27 mouse cellular contexts compared by ENCODE assay signal in genomic region chr7:46132229-46132628, GRCm38 (mm10). TPM values are rescaled to one million over a fixed set of nuclear protein-coding genes. Genes with fewer than 3 reads are reported as not detected.
DNase-seq lines count a peak whose midpoint lies in the region; ATAC-seq lines count a peak whose summit lies in the region.
"Had no signal": no experiment of that assay in that cellular context is flagged by ENCODE, and none has a peak within 500 bp of the region (broad histone marks: within the 10 kb centered on the region; RNA-seq: fewer than 3 reads in every experiment).

No protein-coding gene starts in this region.

- DNase-seq in hindbrain, embryonic 10.5 days (ENCODE audit: low spot score): no peak
- DNase-seq in midbrain, embryonic 10.5 days (ENCODE audit: low spot score): no peak
- DNase-seq in midbrain, embryonic 11.5 days (ENCODE audit: low spot score, missing footprints): no peak
- DNase-seq in ovary, adult 18-20 months (ENCODE audit: low spot score): no peak
- DNase-seq: adrenal gland, postnatal 14 days; gastrocnemius, postnatal 25 days; heart, adult 11 months; kidney, adult 2 months; kidney, postnatal 36 days; liver; lung, adult 2 months; lung, postnatal 10 days; thymus, adult 2 months; thymus, postnatal 36 days had no signal

- H3K36me3 ChIP-seq in forebrain, embryonic 13.5 days (ENCODE audit: poor library complexity, severe bottlenecking): no peaks in the 10 kb centered on the region
- H3K36me3 ChIP-seq in forebrain, embryonic 12.5 days (replicated peaks): no peaks in the 10 kb centered on the region
- no peaks in the 10 kb centered on the region for H3K36me3 ChIP-seq in hindbrain, embryonic 12.5 days
- no peaks in the 10 kb centered on the region for H3K36me3 ChIP-seq in hindbrain, embryonic 10.5 days
- H3K36me3 ChIP-seq in midbrain, embryonic 10.5 days: no peaks in the 10 kb centered on the region
- H3K36me3 ChIP-seq in midbrain, embryonic 11.5 days (ENCODE audit: control insufficient read depth, insufficient read depth, low read length): no peaks in the 10 kb centered on the region
- H3K36me3 ChIP-seq: embryonic facial prominence, embryonic 13.5 days; heart, embryonic 10.5 days; heart, embryonic 15.5 days; intestine, embryonic 15.5 days; midbrain, embryonic 15.5 days; neural tube, embryonic 12.5 days had no signal

- no peak overlapping the region for H3K9ac ChIP-seq in forebrain, embryonic 13.5 days
- no peak overlapping the region for H3K9ac ChIP-seq in forebrain, embryonic 12.5 days
- no peak overlapping the region for H3K9ac ChIP-seq in hindbrain, embryonic 12.5 days
- H3K9ac ChIP-seq in midbrain, embryonic 11.5 days (ENCODE audit: low read length): no peak overlapping the region
- H3K9ac ChIP-seq: embryonic facial prominence, embryonic 13.5 days; heart, embryonic 15.5 days; intestine, embryonic 15.5 days; liver, embryonic 14.5 days; midbrain, embryonic 15.5 days; neural tube, embryonic 12.5 days had no signal

- no peaks in the 10 kb centered on the region for H3K9me3 ChIP-seq in forebrain, embryonic 13.5 days (replicated peaks)
- H3K9me3 ChIP-seq in forebrain, embryonic 12.5 days: no peaks in the 10 kb centered on the region
- H3K9me3 ChIP-seq in hindbrain, embryonic 12.5 days (replicated peaks): no peaks in the 10 kb centered on the region
- no peaks in the 10 kb centered on the region for H3K9me3 ChIP-seq in hindbrain, embryonic 10.5 days
- H3K9me3 ChIP-seq in midbrain, embryonic 10.5 days (replicated peaks): no peaks in the 10 kb centered on the region
- no peaks in the 10 kb centered on the region for H3K9me3 ChIP-seq in midbrain, embryonic 11.5 days (ENCODE audit: control insufficient read depth, low read length)
- H3K9me3 ChIP-seq: embryonic facial prominence, embryonic 13.5 days; heart, embryonic 10.5 days; heart, embryonic 15.5 days; intestine, embryonic 15.5 days; midbrain, embryonic 15.5 days; neural tube, embryonic 12.5 days had no signal

- 92% methylated on average over 12 of the region's 12 CpGs for WGBS in forebrain, embryonic 13.5 days
- WGBS in forebrain, embryonic 12.5 days: 92% methylated on average over 12 of the region's 12 CpGs
- WGBS in hindbrain, embryonic 12.5 days: 87% methylated on average over 12 of the region's 12 CpGs
- WGBS in hindbrain, embryonic 10.5 days: 88% methylated on average over 12 of the region's 12 CpGs
- 92% methylated on average over 12 of the region's 12 CpGs for WGBS in midbrain, embryonic 10.5 days
- 89% methylated on average over 12 of the region's 12 CpGs for WGBS in midbrain, embryonic 11.5 days

- ATAC-seq in forebrain, embryonic 13.5 days: no peak
- no peak for ATAC-seq in forebrain, embryonic 12.5 days (ENCODE audit: low FRiP score)
- ATAC-seq in hindbrain, embryonic 12.5 days (ENCODE audit: low FRiP score): no peak
- ATAC-seq in midbrain, embryonic 11.5 days (ENCODE audit: low FRiP score): no peak
- ATAC-seq: hindbrain, postnatal 0 days; intestine, embryonic 15.5 days; midbrain, embryonic 15.5 days had no signal

- peak overlapping the region; percentile 10; the same call in 1 of the 2 replicates for H3K27ac ChIP-seq in forebrain, embryonic 13.5 days
- no peak overlapping the region for H3K27ac ChIP-seq in forebrain, embryonic 12.5 days
- H3K27ac ChIP-seq in hindbrain, embryonic 12.5 days: peak overlapping the region; percentile 48; the same call in 1 of the 2 replicates
- no peak overlapping the region for H3K27ac ChIP-seq in hindbrain, embryonic 10.5 days
- peak overlapping the region; percentile 33; the same call in 1 of the 2 replicates for H3K27ac ChIP-seq in midbrain, embryonic 10.5 days (replicated peaks)
- H3K27ac ChIP-seq in midbrain, embryonic 11.5 days (ENCODE audit: low read depth, low read length): no peak overlapping the region
- H3K27ac ChIP-seq: embryonic facial prominence, embryonic 13.5 days; heart, embryonic 10.5 days; heart, embryonic 15.5 days; hindbrain, postnatal 0 days; intestine, embryonic 15.5 days; liver, embryonic 14.5 days; macrophage; midbrain, embryonic 15.5 days; neural tube, embryonic 12.5 days had no signal

- H3K4me2 ChIP-seq in forebrain, embryonic 13.5 days: no peak overlapping the region
- H3K4me2 ChIP-seq in forebrain, embryonic 12.5 days: no peak overlapping the region
- H3K4me2 ChIP-seq in hindbrain, embryonic 12.5 days (replicated peaks): no peak overlapping the region
- no peak overlapping the region for H3K4me2 ChIP-seq in midbrain, embryonic 11.5 days
- H3K4me2 ChIP-seq: embryonic facial prominence, embryonic 13.5 days; heart, embryonic 15.5 days; intestine, embryonic 15.5 days; midbrain, embryonic 15.5 days; neural tube, embryonic 12.5 days had no signal

- H3K27me3 ChIP-seq in forebrain, embryonic 13.5 days: no peaks in the 10 kb centered on the region
- 0 out of 2 replicates have a peak, but pooled peaks cover 8% of the 10 kb centered on the region for H3K27me3 ChIP-seq in forebrain, embryonic 12.5 days
- H3K27me3 ChIP-seq in hindbrain, embryonic 12.5 days: peaks cover 15% of the 10 kb centered on the region
- peaks cover 13% of the 10 kb centered on the region; the same call in 1 of the 2 replicates for H3K27me3 ChIP-seq in hindbrain, embryonic 10.5 days (ENCODE audit: insufficient read depth, poor library complexity, severe bottlenecking)
- H3K27me3 ChIP-seq in midbrain, embryonic 10.5 days (ENCODE audit: low read depth, poor library complexity, severe bottlenecking): peaks cover 30% of the 10 kb centered on the region
- H3K27me3 ChIP-seq in midbrain, embryonic 11.5 days (ENCODE audit: control insufficient read depth, insufficient read depth, low read length): no peaks in the 10 kb centered on the region; the same call in 1 of the 2 replicates
- H3K27me3 ChIP-seq: intestine, embryonic 15.5 days; midbrain, embryonic 15.5 days; neural tube, embryonic 12.5 days had no signal

- no peak overlapping the region for H3K4me3 ChIP-seq in forebrain, embryonic 13.5 days
- H3K4me3 ChIP-seq in forebrain, embryonic 12.5 days (replicated peaks): no peak overlapping the region
- H3K4me3 ChIP-seq in hindbrain, embryonic 12.5 days: no peak overlapping the region
- H3K4me3 ChIP-seq in hindbrain, embryonic 10.5 days: no peak overlapping the region
- no peak overlapping the region for H3K4me3 ChIP-seq in midbrain, embryonic 10.5 days
- no peak overlapping the region for H3K4me3 ChIP-seq in midbrain, embryonic 11.5 days (ENCODE audit: low read depth, low read length)
- H3K4me3 ChIP-seq: embryonic facial prominence, embryonic 13.5 days; heart, embryonic 10.5 days; heart, embryonic 15.5 days; intestine, embryonic 15.5 days; midbrain, embryonic 15.5 days; neural tube, embryonic 12.5 days had no signal

- H3K4me1 ChIP-seq in forebrain, embryonic 13.5 days: peaks cover 44% of the 10 kb centered on the region
- peaks cover 44% of the 10 kb centered on the region for H3K4me1 ChIP-seq in forebrain, embryonic 12.5 days
- peaks cover 31% of the 10 kb centered on the region for H3K4me1 ChIP-seq in hindbrain, embryonic 12.5 days
- peaks cover 60% of the 10 kb centered on the region for H3K4me1 ChIP-seq in hindbrain, embryonic 10.5 days (replicated peaks)
- H3K4me1 ChIP-seq in midbrain, embryonic 10.5 days: peaks cover 30% of the 10 kb centered on the region
- H3K4me1 ChIP-seq in midbrain, embryonic 11.5 days (ENCODE audit: control insufficient read depth, insufficient read depth, low read length): peaks cover 2% of the 10 kb centered on the region; the same call in 1 of the 2 replicates

RNA-seq across cellular contexts. Expression of gene Kcnj11, which starts 31.7 kb away (rescaled TPM):
- polyA plus RNA-seq in forebrain, embryonic 13.5 days (2015; fragmentation: Nextera tagmentation; extraction: Ambion mirVana): 1.1 and 2.6 TPM in 2 replicates
- polyA plus RNA-seq in forebrain, embryonic 12.5 days (2016; fragmentation: Nextera tagmentation; extraction: Ambion mirVana): 0.46 and 0.81 TPM in 2 replicates
- polyA plus RNA-seq in hindbrain, embryonic 12.5 days (2016; fragmentation: Nextera tagmentation; extraction: Ambion mirVana): 0.51 and 0.61 TPM in 2 replicates
- polyA plus RNA-seq in hindbrain, embryonic 10.5 days (2016; fragmentation: Nextera tagmentation; extraction: Ambion mirVana): 0.22 and 0.48 TPM in 2 replicates
- polyA plus RNA-seq in midbrain, embryonic 10.5 days (2016; fragmentation: Nextera tagmentation; extraction: Ambion mirVana): 0.12 and 0.19 TPM in 2 replicates
- 0.07 and 0.49 TPM in 2 replicates for polyA plus RNA-seq in midbrain, embryonic 11.5 days (2014; fragmentation: Nextera tagmentation; extraction: Ambion mirVana)
- polyA plus RNA-seq: limb, embryonic 11.5 days; macrophage had no signal

RNA-seq across cellular contexts. Expression of gene Abcc8, which starts 47.6 kb away (rescaled TPM):
- 6.9 and 10.2 TPM in 2 replicates for polyA plus RNA-seq in forebrain, embryonic 13.5 days (2015; fragmentation: Nextera tagmentation; extraction: Ambion mirVana)
- polyA plus RNA-seq in forebrain, embryonic 12.5 days (2016; fragmentation: Nextera tagmentation; extraction: Ambion mirVana): 1.4 and 2.5 TPM in 2 replicates
- 2.0 and 2.6 TPM in 2 replicates for polyA plus RNA-seq in hindbrain, embryonic 12.5 days (2016; fragmentation: Nextera tagmentation; extraction: Ambion mirVana)
- 1.2 and 1.8 TPM in 2 replicates for polyA plus RNA-seq in hindbrain, embryonic 10.5 days (2016; fragmentation: Nextera tagmentation; extraction: Ambion mirVana)
- 0.70 and 0.74 TPM in 2 replicates for polyA plus RNA-seq in midbrain, embryonic 10.5 days (2016; fragmentation: Nextera tagmentation; extraction: Ambion mirVana)
- 0.46 and 0.49 TPM in 2 replicates for polyA plus RNA-seq in midbrain, embryonic 11.5 days (2014; fragmentation: Nextera tagmentation; extraction: Ambion mirVana)
- polyA plus RNA-seq: macrophage had no signal

Comparison
In these comparisons a context has a peak if more than half of its experiments do, and no peak if none do; other contexts are left out.
1. H3K27ac ChIP-seq: peak in forebrain, embryonic 13.5 days (single experiment), hindbrain, embryonic 12.5 days (single experiment) and midbrain, embryonic 10.5 days (single experiment); none in forebrain, embryonic 12.5 days (single experiment), hindbrain, embryonic 10.5 days (single experiment) and midbrain, embryonic 11.5 days (single experiment).